Mouse (Mus musculus) gastrocnemius, postnatal 14 days (tissue): ENCODE results near the gene Lrmp. TPM values are rescaled to one million over a fixed set of nuclear protein-coding genes. Genes with fewer than 3 reads are reported as not detected.
"Not testable (repeated sequence)": the region's sequence is repeated elsewhere in the genome, so short reads cannot be mapped to it uniquely, and the experiment has no call there.

ENCODE experiments used
- DNase-seq: peaks from one replicate; pipeline ENCODE4 v3.0.0; 2021; ENCODE audit warnings: mixed read lengths
- intact Hi-C: fragments of 180-260 bp; cut with DNase I; formaldehyde crosslinking; loops from one replicate; pipeline ENCODE4 v1.15.1; 2025; ENCODE audit warnings: low total_unique reads
- total RNA-seq, 2 experiments: library from RNA; stranded (reverse); gene quantifications; 2 replicates each; pipeline ENCODE4 v1.2.3; 2021

Lrmp gene
- total RNA-seq, 2 experiments from 2014 or later = 1.0 to 1.1 TPM

- intact Hi-C loops = no loop called here
- no peak for DNase-seq
Measured at GRCm38 (mm10) chr6:145131991-145132390, 16.5 kb downstream of the Lrmp start.

DNA sequence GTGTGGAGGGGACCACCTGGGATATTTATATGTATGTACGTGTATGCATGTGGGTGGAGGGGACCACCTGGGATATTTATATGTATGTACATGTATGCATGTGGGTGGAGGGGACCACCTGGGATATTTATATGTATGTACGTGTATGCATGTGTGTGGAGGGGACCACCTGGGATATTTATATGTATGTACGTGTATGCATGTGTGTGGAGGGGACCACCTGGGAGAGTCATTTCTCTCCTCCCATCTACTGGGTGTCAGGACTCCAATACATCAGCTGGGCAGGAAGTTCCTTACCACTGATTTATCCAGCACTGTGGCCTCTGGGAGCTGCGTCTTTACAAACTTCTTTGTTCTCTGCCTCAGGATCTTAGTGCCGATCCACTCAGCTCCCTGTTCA lies 17.5 kb downstream of the Lrmp start:
- DNase-seq, intact Hi-C loops: not testable (repeated sequence)

- DNase-seq = no peak
- intact Hi-C loops = no loop called here
Measured at GRCm38 (mm10) chr6:145135295-145135694, 19.8 kb downstream of the Lrmp start.

DNA sequence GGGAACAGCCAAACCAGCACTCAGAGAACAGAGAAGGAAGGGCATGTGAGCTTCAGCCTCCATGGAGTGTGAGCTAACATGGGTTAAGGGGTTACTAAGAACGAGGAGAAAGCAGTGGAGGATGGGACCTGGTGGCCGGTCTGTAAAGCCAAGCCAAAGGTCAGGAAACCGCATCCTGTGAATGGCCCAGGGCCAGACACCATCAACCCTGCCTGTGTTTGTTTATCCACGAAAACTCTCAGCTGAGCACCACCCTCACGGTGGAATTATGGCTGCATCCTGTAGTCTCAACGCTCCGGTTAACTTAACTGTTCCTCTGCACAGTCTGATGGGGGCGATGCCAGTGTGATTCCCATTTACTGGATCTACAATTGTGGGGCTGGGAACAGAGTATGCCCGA lies 20.4 kb downstream of the Lrmp start:
- DNase-seq = no peak
- intact Hi-C loops = no loop called here

DNA sequence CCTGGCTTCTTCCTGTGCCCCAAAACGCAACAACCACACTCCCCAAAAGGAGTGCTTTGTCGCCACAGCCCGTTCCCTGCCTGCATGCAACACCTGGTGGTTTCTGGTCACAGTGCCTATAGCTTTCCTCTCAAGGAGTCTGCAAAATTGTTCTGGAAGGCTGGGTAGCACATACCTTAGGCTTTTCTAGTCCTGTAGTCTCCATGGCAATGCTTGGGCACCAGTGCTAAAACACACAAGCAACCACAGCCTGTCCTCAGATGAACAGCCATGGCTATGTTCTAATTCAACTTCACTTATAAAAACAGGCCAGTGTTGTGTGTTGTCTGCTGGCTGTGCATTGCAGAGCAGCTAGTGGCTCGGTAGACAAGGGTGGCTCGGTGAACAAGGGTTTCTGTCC lies 21.4 kb downstream of the Lrmp start:
- intact Hi-C loops = no loop called here
- DNase-seq = no peak

DNA sequence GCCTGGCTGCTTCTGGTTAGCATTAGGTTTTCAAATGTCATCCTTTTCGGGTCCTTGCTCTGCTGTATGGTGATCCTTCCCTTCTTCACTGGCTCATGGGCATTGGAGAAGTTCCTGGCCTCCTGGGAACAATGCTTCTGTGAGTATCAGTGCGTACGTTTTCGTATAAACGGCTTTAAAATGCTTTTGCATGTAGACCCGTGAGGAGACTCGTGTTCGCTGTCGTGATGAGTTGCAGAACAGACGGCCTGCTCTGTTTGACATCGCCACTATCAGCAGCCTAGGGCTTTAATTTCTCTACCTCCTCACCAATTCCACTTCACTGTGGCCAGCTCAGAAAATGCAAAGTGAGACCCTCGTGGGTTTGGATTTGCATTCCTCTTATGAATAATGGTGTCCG lies 23.8 kb downstream of the Lrmp start:
- intact Hi-C loops = no loop called here

GRCm38 (mm10) chr6:145139776-145140475 lies 24.5 kb downstream of the Lrmp start:
- intact Hi-C loops = no loop called here
- no peak for DNase-seq

More for the DNA sequence above, 23.8 kb downstream of the Lrmp start:
- DNase-seq = no peak

DNA sequence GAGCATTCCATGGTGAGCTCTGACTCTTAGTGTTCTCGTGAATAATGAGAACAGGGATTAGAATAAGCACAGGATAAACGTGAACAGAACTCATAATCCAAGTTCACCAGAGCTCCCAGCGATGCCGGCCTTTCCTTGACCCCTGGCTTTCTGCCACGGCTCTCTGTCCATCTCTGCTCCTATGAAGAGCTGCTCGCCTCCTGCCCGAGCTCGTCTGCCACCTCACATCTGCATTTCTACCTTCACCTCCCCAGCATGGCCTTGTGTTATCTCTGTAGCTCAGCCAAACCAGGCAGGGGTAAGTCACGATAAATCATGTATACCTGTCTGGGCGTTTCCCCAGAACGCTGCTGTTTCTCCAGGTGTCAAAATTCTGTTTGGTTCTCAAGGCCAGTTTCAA lies 25.3 kb downstream of the Lrmp start:
- DNase-seq = no peak

DNA sequence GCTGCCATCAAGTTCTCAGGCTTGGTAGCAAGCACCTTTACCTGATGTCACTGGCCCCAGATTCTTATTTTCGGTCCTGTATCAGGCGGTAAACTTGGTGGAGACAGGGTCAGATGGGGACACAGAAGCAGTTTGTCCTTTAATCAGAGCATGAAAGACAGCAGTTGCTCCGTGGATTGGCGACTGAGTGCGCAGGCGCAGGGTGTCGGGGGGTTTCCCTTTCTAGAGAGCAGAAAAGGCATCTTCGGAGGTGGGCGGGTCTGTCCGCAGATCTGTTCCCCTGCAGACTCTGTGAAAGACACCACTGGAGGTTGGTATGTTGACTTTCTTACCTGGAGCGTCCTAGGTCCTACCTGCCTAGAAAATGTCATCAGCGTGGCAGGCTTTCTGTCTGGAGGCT lies 26.4 kb downstream of the Lrmp start:
- intact Hi-C loops = no loop called here
- DNase-seq = no peak

More for the DNA sequence above, 25.3 kb downstream of the Lrmp start:
- intact Hi-C loops = no loop called here

GRCm38 (mm10) chr6:145145173-145145572 lies 29.7 kb downstream of the Lrmp start:
- no peak for DNase-seq
- intact Hi-C loops = no loop called here

GRCm38 (mm10) chr6:145147716-145148115 lies 32.3 kb downstream of the Lrmp start:
- no peak for DNase-seq
- intact Hi-C loops = no loop called here

DNA sequence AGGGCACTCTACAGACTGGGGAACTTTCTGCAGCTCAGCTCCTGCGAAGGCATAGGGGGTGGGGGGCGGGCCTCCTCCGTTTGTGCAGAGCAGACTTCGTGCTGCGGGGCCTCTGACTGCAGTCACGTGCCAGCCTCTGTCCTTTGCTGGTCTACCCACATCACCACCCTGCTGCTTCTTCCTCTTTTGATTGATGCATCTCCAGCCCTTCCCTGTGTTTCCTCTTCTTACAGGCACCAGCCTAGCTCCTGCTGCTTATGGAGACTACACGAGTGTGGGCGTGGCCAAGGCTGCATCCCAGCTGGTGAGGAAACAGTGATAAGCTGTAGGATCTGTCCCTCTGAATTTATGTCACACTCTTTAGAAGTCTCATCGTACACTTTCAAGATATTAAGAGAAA lies 33.6 kb downstream of the Lrmp start:
- no peak for DNase-seq
- intact Hi-C loops = no loop called here

GRCm38 (mm10) chr6:145158619-145159018 lies 43.2 kb downstream of the Lrmp start:
- intact Hi-C loops = no loop called here
- DNase-seq = no peak

DNA sequence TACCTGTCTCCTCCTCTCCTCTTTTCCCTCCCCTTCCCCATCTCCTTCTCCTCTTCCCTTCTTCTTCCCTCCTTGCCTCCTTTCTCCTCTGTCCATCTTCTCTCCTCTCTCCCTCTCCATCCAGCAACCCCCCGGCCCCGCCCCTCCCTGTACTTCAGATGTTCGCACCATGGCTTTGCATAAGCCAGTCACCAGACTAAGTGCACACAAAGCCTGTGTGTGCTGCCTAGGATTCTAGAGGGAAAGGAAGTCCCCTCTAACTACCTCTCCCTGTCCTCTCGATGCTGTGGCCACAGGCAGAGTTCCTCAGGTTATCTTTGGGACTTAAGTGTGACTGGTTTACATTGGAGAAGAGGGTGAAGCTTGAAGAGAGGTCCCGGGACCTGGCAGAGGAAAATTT lies 45.1 kb downstream of the Lrmp start:
- intact Hi-C loops = no loop called here

DNA sequence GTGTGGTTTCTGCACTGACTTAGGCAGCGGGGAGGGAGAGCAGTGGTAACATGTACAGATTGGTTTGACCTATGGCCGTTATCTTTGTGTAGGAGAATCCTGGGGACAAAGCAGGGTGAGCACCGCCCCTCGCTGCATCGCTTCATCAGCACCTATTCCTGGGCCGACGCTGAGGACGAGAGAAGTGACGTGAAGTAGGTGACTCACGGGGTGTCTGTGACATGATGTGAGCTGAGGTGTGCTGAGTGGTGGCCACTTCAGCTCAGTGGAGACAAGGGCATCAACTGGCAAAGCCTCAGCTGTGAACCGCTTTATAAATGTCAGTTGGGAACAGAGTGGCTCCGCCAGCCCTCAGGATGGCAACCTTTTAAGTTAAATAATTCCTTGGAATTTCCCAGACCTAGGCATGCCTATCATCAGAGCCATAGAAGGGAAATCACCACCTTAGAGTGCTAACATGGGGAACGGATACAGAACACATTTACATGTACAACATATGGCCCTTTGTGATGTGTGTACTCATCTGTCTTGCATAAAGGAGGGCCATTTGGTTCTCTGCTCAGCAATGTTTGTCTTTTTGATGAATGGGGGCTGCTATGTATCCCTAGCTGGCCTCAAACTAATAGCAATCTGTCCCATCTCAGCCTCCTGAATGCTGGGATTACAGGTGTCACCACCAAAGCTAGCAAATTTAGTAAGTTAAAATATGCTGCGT lies 56.6 kb downstream of the Lrmp start:
- no peak for DNase-seq
- intact Hi-C loops = no loop called here

More for the DNA sequence above, 45.1 kb downstream of the Lrmp start:
- no peak for DNase-seq

DNA sequence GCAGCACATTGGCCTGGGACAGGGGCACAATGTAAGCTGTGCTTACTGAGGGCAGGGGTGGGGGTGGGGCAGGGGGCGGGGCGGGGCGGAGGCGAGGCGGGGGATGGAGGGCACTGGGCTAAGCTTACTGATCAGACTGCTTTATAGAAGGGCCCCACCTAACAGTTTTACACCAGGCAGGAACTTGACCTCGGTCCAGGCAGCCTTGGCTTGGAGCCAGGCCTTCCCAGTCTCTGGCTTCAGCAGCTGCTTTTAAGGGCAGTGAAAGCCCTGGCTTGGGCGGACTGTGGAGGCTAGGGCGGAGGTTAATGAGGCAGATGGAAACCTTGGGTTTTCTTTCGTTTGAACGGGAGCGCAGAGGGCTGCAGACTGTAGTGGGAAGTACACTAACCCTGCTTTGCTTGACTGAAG lies 58.3 kb downstream of the Lrmp start:
- DNase-seq = peak; percentile 81
- intact Hi-C loops = no loop called here

- intact Hi-C loops = no loop called here
Measured at GRCm38 (mm10) chr6:145175571-145175981, 60.1 kb downstream of the Lrmp start.

GRCm38 (mm10) chr6:145176474-145176873 lies 61.0 kb downstream of the Lrmp start:
- no peak for DNase-seq
- intact Hi-C loops = no loop called here

More at GRCm38 (mm10) chr6:145175571-145175981, 60.1 kb downstream of the Lrmp start:
- no peak for DNase-seq

DNA sequence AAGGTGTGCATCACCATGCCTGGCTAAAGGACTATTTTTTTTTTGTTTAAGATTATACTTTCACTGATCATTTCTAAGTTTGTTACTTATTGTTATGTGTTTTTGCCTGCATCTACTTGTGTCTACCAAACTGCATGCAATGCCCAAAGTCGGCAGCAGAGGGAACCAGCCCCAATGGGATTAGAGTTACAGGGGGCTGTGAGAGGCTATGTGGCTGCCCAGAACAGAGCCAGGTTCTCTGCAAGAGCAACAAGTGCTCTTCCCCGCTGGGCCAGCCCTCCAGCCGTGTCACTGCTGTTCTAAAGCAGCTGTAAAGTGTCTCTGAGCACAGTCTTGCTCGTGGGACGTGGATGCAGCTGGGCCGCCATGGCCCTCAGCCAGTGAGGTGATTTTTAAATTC lies 64.2 kb downstream of the Lrmp start:
- DNase-seq = peak; percentile 58
- intact Hi-C loops = no loop called here

GRCm38 (mm10) chr6:145182044-145182443 lies 66.6 kb downstream of the Lrmp start:
- DNase-seq = peak; percentile 32
- intact Hi-C loops = no loop called here

DNA sequence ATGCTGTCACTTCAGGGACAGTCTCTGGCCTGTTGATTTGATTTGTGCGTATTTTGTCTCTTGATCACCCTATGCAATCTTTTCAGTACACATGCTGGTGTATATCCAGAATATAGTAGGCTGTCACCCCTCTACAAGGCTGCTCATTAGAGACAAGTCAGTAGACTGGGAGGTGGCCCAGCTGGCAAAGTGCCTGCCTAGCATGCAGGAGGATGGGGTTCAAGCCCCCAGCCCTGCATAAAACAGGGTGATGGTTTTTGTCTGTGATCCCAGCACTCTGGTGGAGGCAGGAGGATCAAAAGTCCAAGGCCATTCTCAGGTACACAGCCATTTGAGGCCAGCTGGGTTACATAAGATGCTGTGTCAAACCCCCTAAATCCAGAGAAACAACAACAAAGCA lies 70.6 kb downstream of the Lrmp start:
- no peak for DNase-seq
- intact Hi-C loops = loop anchor here (2.0 kb wide), 1 partner anchor 97 kb away; no protein-coding TSS in a partner anchor
